Mouse (Mus musculus) kidney, embryonic 15.5 days (tissue): Measurements from ENCODE around the gene Dnajc1. TPM values are rescaled to one million over a fixed set of nuclear protein-coding genes. Genes with fewer than 3 reads are reported as not detected.

Experiments used
- ATAC-seq: fragments of 200-750 bp; cut with Nextera tagmentation; replicated peaks from 2 replicates; pipeline ENCODE4 v1.8.0; 2017; ENCODE audit warnings: moderate TSS enrichment; ENCODE audit not compliant: low FRiP score
- H3K27ac ChIP-seq: fragments of 300-500 bp; sonication (generic); 2 replicates; pipeline ENCODE4 v1.5.1; 2015; ENCODE audit warnings: mild to moderate bottlenecking, inconsistent platforms
- H3K27me3 ChIP-seq: fragments of 300-500 bp; sonication (generic); 2 replicates; pipeline ENCODE4 v1.6.1; 2015; ENCODE audit warnings: inconsistent platforms
- H3K36me3 ChIP-seq: fragments of 300-500 bp; sonication (generic); 2 replicates; pipeline ENCODE4 v1.6.1; 2015; ENCODE audit warnings: inconsistent platforms
- H3K4me1 ChIP-seq: fragments of 300-500 bp; sonication (generic); 2 replicates; pipeline ENCODE4 v1.6.1; 2015; ENCODE audit warnings: inconsistent platforms
- H3K4me2 ChIP-seq: fragments of 300-500 bp; sonication (generic); 2 replicates; pipeline ENCODE4 v1.6.1; 2015; ENCODE audit warnings: moderate library complexity, mild to moderate bottlenecking, inconsistent platforms
- H3K4me3 ChIP-seq: fragments of 300-500 bp; sonication (generic); replicated peaks from 2 replicates; pipeline ENCODE4 v1.5.1; 2015; ENCODE audit warnings: mild to moderate bottlenecking, inconsistent platforms
- H3K9ac ChIP-seq: fragments of 300-500 bp; sonication (generic); 2 replicates; pipeline ENCODE4 v1.6.1; 2015; ENCODE audit warnings: mild to moderate bottlenecking, inconsistent platforms
- H3K9me3 ChIP-seq: fragments of 300-500 bp; sonication (generic); replicated peaks from 2 replicates; pipeline ENCODE4 v1.6.1; 2016; ENCODE audit warnings: inconsistent platforms
- WGBS: fragments of 180-500 bp; shearing (Covaris S2); methylation state at CpG from one replicate; pipeline ENCODE4 v1.1.7; 2015; ENCODE audit warnings: mixed read lengths; 5-methylcytosine and 5-hydroxymethylcytosine counted together
- polyA plus RNA-seq: library from polyadenylated mRNA; unstranded; fragments of >200 nt; fragmentation: Nextera tagmentation; extraction: Ambion mirVana; gene quantifications from 2 replicates; pipeline ENCODE4 v1.2.1, GENCODE M21; 2015

The Dnajc1 gene
- 37.4 and 37.6 TPM in 2 replicates for polyA plus RNA-seq

DNA sequence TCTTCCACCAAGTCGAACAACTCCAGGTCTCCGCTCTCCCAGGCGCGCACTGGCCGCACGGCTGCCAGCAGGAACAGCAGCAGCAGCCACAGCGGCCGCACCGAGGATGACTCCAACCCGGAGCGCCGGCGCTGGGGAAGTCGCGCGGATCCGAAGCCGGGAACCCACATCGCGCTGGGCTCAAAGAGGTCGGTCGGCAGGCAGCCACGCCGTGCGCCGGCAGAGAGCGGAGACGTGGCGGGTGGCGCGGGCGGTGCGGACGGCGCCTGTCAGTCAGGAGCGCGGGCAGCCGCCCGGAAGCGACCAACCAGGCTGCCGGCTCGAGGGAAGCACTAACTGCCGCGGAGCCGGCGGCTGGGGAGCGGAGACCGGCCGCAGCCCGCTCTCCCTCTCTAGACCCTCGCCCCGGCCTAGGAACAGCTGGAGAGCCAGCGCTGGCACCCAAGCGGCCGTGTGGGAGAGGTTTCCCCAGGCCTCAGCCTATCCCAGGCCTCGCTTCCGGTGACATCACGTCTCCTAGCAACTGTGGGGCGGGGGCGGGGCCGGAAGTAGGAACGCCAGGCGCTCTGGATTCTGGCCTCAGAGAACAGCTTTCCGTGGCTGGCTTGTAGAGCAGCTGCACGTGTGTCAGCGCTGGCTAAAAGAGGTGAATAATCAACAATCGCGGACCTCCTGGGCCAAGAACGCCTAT, at the start of gene Dnajc1:
TSS of gene Dnajc1 (minus strand) at position 500 of the 691 bp plus-strand sequence.
- peak; percentile 100 for ATAC-seq
- Histone ChIP-seq H3K9me3 (no peaks in the 10 kb centered on the region), H3K9ac (peak within 1 kb of the TSS; percentile 89), H3K4me1 (peaks cover 11% of the 10 kb centered on the region), H3K4me3 (peak within 1 kb of the TSS; percentile 74), H3K4me2 (peak within 1 kb of the TSS; percentile 61), H3K27ac (peak within 1 kb of the TSS; percentile 99), H3K36me3 (no peaks in the 10 kb centered on the region), H3K27me3 (no peaks in the 10 kb centered on the region)
- under 1% methylated on average over 69 of the region's 69 CpGs for WGBS

DNA sequence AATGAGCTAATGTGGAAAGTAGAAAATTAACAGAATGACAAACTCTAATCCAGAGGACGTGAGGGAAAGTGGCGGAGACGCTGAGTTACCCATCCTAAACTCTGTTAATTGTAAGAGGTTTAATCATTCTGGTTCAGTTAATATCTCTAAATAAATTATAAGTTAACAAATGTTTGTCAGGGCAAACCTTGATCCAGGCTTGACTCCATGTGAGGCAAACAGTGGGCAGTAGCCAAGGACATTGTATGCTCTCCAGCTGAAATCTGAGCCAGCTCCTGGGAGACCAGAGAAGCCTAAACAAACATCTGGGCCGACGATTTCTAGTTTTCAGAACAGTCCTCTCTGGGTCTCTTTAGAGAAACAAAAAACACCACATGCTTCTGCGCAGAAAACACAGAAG, 49.2 kb upstream of the Dnajc1 start:
- Histone ChIP-seq H3K27ac (peak overlapping the region; percentile 54; the same call in 1 of the 2 replicates), H3K27me3 (no peaks in the 10 kb centered on the region), H3K4me1 (peaks cover 11% of the 10 kb centered on the region), H3K4me3 (no peak overlapping the region), H3K9me3 (no peaks in the 10 kb centered on the region), H3K9ac (no peak overlapping the region), H3K36me3 (no peaks in the 10 kb centered on the region), H3K4me2 (no peak overlapping the region)
- peak; percentile 78 for ATAC-seq
- WGBS = 38% methylated on average over 6 of the region's 6 CpGs

- no peak overlapping the region for H3K9ac ChIP-seq
- ATAC-seq = no peak
- 97% methylated on average over 3 of the region's 3 CpGs for WGBS
- no peak overlapping the region for H3K4me3 ChIP-seq
- no peaks in the 10 kb centered on the region for H3K9me3 ChIP-seq
- H3K4me2 ChIP-seq = no peak overlapping the region
- H3K4me1 ChIP-seq = no peaks in the 10 kb centered on the region
- no peaks in the 10 kb centered on the region for H3K27me3 ChIP-seq
- no peak overlapping the region for H3K27ac ChIP-seq
- no peaks in the 10 kb centered on the region for H3K36me3 ChIP-seq
Observed at GRCm38 (mm10) chr2:18415242-18415641, 22.6 kb upstream of the Dnajc1 start.

DNA sequence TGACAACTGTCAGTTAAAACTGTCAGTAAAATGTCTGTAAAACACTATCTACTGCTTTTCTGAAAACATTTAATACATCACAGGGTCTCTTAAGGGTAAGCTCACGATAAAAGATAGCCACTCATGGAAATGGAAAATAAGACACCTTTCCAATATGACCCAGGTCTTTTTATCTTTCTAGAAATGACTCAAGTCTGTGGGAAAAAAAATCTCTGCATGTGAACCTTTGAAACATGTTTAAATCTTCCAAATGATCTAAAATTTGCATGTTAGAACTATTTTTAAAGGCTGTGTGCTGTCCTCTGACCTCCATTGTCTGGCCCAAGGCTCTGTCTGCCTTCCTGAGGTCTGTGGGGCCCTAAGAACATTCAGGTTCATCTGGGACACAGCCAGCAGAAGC, 11.0 kb upstream of the Dnajc1 start:
- H3K27me3 ChIP-seq = no peaks in the 10 kb centered on the region
- no peak overlapping the region for H3K4me3 ChIP-seq
- H3K4me2 ChIP-seq = no peak overlapping the region
- ATAC-seq = no peak
- no peak overlapping the region for H3K27ac ChIP-seq
- no peaks in the 10 kb centered on the region for H3K4me1 ChIP-seq
- no peaks in the 10 kb centered on the region for H3K36me3 ChIP-seq
- no peaks in the 10 kb centered on the region for H3K9me3 ChIP-seq
- WGBS = 90% methylated on average over 1 of the region's 1 CpGs
- no peak overlapping the region for H3K9ac ChIP-seq

GRCm38 (mm10) chr2:18401771-18402170, 9.1 kb upstream of the Dnajc1 start:
- H3K4me1 ChIP-seq = no peaks in the 10 kb centered on the region
- no peaks in the 10 kb centered on the region for H3K36me3 ChIP-seq
- WGBS = 66% methylated on average over 2 of the region's 2 CpGs
- no peaks in the 10 kb centered on the region for H3K9me3 ChIP-seq
- no peak overlapping the region for H3K4me3 ChIP-seq
- H3K27me3 ChIP-seq = no peaks in the 10 kb centered on the region
- no peak overlapping the region for H3K27ac ChIP-seq
- no peak overlapping the region for H3K4me2 ChIP-seq
- ATAC-seq = no peak
- no peak overlapping the region for H3K9ac ChIP-seq

GRCm38 (mm10) chr2:18393022-18393519, 441 bp upstream of the Dnajc1 start:
- Histone ChIP-seq H3K4me1 (peaks cover 11% of the 10 kb centered on the region), H3K4me3 (peak overlapping the region; percentile 74), H3K9me3 (no peaks in the 10 kb centered on the region), H3K4me2 (peak overlapping the region; percentile 61), H3K9ac (peak overlapping the region; percentile 89; the same call in 1 of the 2 replicates), H3K27me3 (no peaks in the 10 kb centered on the region), H3K27ac (peak overlapping the region; percentile 99), H3K36me3 (no peaks in the 10 kb centered on the region)
- 64% methylated on average over 2 of the region's 2 CpGs for WGBS
- no peak for ATAC-seq

DNA sequence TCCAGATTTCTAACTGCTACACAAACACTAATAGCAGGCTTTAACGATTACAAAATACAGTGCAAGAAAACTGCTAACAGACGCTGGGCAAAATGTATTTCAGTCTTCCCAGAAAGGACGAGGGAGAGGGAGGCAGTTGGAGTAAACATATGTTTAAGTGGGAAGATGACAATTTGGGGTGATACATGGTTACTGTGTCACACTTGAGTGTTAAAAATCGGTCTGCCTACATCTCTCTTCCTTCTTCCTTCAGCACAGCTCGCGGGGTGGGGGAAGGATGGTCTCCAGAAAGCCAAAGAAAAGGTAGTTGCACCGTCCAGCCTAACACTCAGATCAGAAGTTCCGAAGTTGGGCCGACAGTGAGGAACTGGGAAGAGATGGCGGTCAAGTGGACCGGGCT, 769 bp downstream of the Dnajc1 start:
- Histone ChIP-seq H3K36me3 (no peaks in the 10 kb centered on the region), H3K9ac (peak overlapping the region; percentile 89), H3K4me3 (peak overlapping the region; percentile 74), H3K4me2 (peak overlapping the region; percentile 61), H3K4me1 (peaks cover 11% of the 10 kb centered on the region), H3K27me3 (no peaks in the 10 kb centered on the region), H3K9me3 (no peaks in the 10 kb centered on the region), H3K27ac (peak overlapping the region; percentile 99)
- ATAC-seq = no peak
- WGBS = under 1% methylated on average over 11 of the region's 11 CpGs

DNA sequence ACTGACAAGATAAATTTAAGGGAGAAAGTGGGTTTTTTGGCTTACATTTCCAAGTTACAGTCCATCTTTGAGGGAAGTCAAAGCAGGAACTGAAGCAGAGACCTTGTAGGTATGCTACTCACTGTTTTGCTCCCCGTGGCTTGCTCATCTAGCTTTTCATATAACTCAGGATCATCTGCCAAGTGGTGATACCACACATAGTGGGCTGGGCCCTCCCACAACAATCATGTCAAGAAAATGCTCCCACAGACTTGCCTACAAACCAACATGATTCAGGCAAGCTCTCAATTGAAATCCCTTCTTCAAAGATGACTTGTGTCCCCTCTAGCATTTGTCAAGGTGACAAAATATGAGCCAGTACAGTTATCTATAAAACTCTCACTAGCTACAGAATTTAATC, 3.0 kb downstream of the Dnajc1 start:
- ATAC-seq = no peak
- H3K9me3 ChIP-seq = no peaks in the 10 kb centered on the region
- no peak overlapping the region for H3K9ac ChIP-seq
- WGBS = 83% methylated on average over 1 of the region's 1 CpGs
- H3K27me3 ChIP-seq = no peaks in the 10 kb centered on the region
- no peak overlapping the region for H3K4me2 ChIP-seq
- H3K27ac ChIP-seq = no peak overlapping the region
- no peak overlapping the region for H3K4me3 ChIP-seq
- no peaks in the 10 kb centered on the region for H3K36me3 ChIP-seq
- peaks cover 11% of the 10 kb centered on the region for H3K4me1 ChIP-seq

DNA sequence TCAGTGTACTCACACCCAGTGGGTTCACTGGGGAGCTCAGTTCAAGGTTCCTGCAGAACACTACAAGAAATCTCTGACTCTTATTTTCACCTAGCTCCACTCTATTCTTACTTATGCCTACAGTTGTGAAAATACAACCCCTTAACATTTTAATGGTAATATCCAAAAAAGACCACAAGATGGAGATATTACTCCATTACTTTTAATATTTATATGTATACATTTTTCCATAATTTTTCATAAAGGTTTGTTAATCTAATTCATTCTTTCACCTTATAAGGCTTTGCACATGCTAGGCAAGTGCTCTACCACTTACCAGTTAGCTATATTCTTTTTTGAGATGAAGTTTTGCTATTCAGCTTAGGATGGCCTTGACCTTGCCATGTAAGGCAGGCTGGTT, 11.0 kb downstream of the Dnajc1 start:
- Histone ChIP-seq H3K36me3 (no peaks in the 10 kb centered on the region), H3K27me3 (no peaks in the 10 kb centered on the region), H3K9me3 (no peaks in the 10 kb centered on the region), H3K4me2 (no peak overlapping the region), H3K27ac (no peak overlapping the region), H3K4me1 (no peaks in the 10 kb centered on the region), H3K9ac (no peak overlapping the region), H3K4me3 (no peak overlapping the region)
- no peak for ATAC-seq

DNA sequence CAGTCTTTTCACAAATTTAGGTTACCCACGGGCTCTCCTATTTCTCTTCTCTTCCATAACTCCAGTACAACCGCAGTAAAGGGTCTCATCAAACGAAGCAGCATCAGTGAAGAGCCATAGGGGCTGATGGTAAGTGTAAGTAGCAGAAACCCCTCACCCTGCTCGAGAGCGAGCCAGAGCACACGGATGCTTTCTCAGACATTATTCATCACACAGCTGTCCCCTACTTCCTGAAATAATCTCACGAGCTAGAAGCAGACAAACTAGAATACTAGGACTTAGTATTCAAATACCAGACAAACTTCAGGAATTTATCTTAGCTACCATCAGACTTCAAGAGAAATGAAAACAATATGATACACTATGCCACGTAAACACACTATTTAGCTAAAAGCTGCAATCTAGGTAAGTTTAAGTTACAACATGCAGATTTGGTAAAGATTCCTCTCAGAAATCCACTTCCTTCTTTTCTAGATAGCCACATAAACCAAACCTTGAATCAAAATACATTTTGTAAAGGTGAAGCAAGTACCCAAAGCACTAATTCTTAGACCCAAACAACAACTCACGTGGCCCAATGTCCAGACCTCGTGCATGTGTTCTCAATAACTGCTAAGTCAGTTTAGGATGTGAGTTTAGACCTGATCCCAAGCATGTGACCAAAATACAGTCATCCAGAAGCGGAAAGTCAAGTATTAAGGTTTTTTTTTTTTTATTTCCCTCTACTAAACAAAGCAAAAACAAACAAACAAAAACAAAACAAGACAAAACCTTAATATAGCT, 20.0 kb downstream of the Dnajc1 start:
- Histone ChIP-seq H3K4me1 (peaks cover 9% of the 10 kb centered on the region), H3K9me3 (no peaks in the 10 kb centered on the region), H3K9ac (no peak overlapping the region), H3K27ac (no peak overlapping the region), H3K27me3 (no peaks in the 10 kb centered on the region), H3K4me3 (no peak overlapping the region), H3K4me2 (no peak overlapping the region), H3K36me3 (no peaks in the 10 kb centered on the region)
- no peak for ATAC-seq
- WGBS = 46% methylated on average over 11 of the region's 11 CpGs

DNA sequence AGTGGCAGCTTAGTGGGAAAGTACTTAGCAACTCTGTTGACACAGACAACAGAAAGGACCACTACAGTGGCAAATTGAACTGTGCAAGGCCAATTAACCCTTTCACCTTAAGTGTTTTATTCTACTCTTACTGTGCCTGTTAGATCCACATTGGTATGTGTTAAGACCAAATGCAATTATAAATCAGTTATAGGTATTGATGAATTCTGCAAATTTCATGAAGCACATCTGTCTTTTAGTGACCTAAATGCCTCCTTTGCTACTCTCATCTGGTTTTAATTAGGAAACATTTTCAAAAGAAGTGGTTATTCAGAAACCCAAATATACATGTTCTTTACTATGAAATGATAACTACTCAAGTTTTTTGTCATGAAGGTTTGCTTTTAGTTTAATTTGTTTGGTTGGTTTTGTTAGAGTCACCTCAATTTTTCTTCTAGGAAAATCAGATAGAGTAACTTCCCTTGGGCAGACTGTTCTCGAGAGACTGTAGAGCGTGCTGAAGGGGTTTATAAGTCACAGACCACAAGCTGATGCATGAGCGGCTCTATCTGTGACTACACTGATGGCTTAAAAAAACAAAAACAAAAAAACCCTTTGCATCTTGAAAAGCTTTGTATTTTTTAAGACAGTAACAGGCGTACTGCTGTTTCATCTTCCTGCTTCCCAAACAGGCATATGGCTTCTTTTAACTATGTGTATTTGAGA, 21.7 kb downstream of the Dnajc1 start:
- ATAC-seq = no peak
- H3K9ac ChIP-seq = no peak overlapping the region
- no peak overlapping the region for H3K27ac ChIP-seq
- 47% methylated on average over 4 of the region's 4 CpGs for WGBS
- H3K27me3 ChIP-seq = no peaks in the 10 kb centered on the region
- H3K36me3 ChIP-seq = 0 out of 2 replicates have a peak, but pooled peaks cover 3% of the 10 kb centered on the region
- H3K4me1 ChIP-seq = peaks cover 9% of the 10 kb centered on the region
- H3K4me2 ChIP-seq = no peak overlapping the region
- no peak overlapping the region for H3K4me3 ChIP-seq
- H3K9me3 ChIP-seq = no peaks in the 10 kb centered on the region

DNA sequence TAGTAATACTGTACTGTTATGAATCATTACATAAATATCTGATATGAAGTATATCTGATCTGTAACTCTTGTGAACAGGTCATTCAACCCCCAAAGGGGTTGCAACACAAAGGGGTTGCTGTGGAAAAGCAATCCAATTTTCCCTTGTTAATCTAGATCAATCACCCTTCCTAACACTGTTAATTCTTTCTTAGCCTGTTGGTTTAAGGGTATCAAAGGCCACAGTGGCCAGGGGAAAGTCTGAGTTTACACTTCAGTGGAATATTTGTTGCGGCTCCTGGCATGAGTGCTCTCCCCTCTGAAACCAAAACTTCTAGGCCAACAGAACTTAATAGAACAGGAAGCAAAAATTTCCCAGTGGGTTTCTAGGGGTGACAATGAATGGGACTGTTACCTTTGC, 28.2 kb downstream of the Dnajc1 start:
- Histone ChIP-seq H3K36me3 (peaks cover 10% of the 10 kb centered on the region; the same call in 1 of the 2 replicates), H3K4me3 (no peak overlapping the region), H3K9ac (no peak overlapping the region), H3K9me3 (peaks cover 4% of the 10 kb centered on the region; the same call in 1 of the 2 replicates), H3K27me3 (no peaks in the 10 kb centered on the region), H3K4me2 (no peak overlapping the region), H3K4me1 (no peaks in the 10 kb centered on the region), H3K27ac (no peak overlapping the region)
- WGBS = 86% methylated on average over 1 of the region's 1 CpGs
- ATAC-seq = no peak
